Mouse (Mus musculus) thymus, adult 2 months (tissue): Measurements from ENCODE around the gene Tyrobp.

ENCODE experiments used
- CTCF ChIP-seq: fragments of 200-500 bp; IDR thresholded peaks from 2 replicates; pipeline ENCODE4 v1.5.1; 2012; ENCODE audit warnings: mild to moderate bottlenecking, control low read depth, low read length, moderate library complexity, borderline replicate concordance; ENCODE audit not compliant: control insufficient read depth, poor library complexity, insufficient read depth; ENCODE audit errors: extremely low read depth
- POLR2A ChIP-seq: fragments of 200-500 bp; IDR thresholded peaks from 2 replicates; pipeline ENCODE4 v1.6.1; 2012; ENCODE audit warnings: mild to moderate bottlenecking, low read length, control low read depth, moderate library complexity; ENCODE audit not compliant: control insufficient read depth, poor library complexity, insufficient read depth; ENCODE audit errors: extremely low read depth

DNA sequence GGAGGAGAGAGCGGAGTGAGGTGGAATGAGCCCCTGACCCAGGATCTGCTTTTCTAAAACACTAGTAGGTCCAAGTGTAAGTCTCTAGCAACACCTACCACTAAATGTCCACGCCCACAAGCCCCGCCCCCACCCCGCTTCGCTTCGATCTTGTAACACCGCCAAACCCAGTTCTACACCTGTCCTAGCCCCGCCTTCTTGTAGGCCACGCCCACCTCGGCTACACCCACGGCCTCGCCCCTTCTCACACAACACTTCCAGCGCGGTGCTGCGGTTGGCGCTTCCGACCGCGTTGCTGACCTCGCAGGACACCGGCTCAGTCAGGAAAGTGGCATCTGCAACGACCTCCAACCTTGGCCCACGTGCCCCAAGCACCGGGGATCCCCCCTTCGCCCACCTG lies 40.2 kb downstream of the Tyrobp start:
- no peak for TF ChIP-seq CTCF
- TF ChIP-seq POLR2A: no peak
